Mouse (Mus musculus) liver, embryonic 14.5 days (tissue): ENCODE results near the gene Sgsh. TPM values are rescaled to one million over a fixed set of nuclear protein-coding genes. Genes with fewer than 3 reads are reported as not detected.

Experiments
- ATAC-seq: fragments of 200-750 bp; cut with Nextera tagmentation; 2 replicates; pipeline ENCODE4 v1.8.0; 2017; ENCODE audit warnings: moderate number of reproducible peaks, mild to moderate bottlenecking, moderate library complexity; ENCODE audit not compliant: insufficient read depth
- DNase-seq, 3 experiments: peaks; one replicate each; pipeline ENCODE4 v3.0.0-alpha.2; 2012 to 2013; ENCODE audit warnings: low read depth in 3 of 3, low spot score in 3 of 3
- H3K27ac ChIP-seq: fragments of 300-500 bp; sonication (generic); 2 replicates; pipeline ENCODE4 v1.5.1; 2014; ENCODE audit warnings: moderate library complexity, mild to moderate bottlenecking, control low read depth, inconsistent platforms
- H3K27me3 ChIP-seq: fragments of 300-500 bp; sonication (generic); 2 replicates; pipeline ENCODE4 v1.6.1; 2014; ENCODE audit warnings: mild to moderate bottlenecking, low read length, moderate library complexity; ENCODE audit not compliant: control insufficient read depth, insufficient read depth
- H3K36me3 ChIP-seq: fragments of 300-500 bp; sonication (generic); replicated peaks from 2 replicates; pipeline ENCODE4 v1.6.1; 2014; ENCODE audit warnings: low read depth; ENCODE audit not compliant: control insufficient read depth, insufficient read depth
- H3K4me1 ChIP-seq, 2 experiments: fragments of 200-500 bp in 1 of 2; fragments of 300-500 bp in 1 of 2; sonication (generic) in 1 of 2; replicated peaks; 2 replicates each; pipeline ENCODE4 v1.6.1; 2012 to 2014; ENCODE audit warnings: antibody characterized with exemption in 1 of 2, inconsistent platforms in 1 of 2, low read length in 1 of 2; ENCODE audit not compliant: control insufficient read depth in 2 of 2, insufficient read depth in 2 of 2
- H3K4me2 ChIP-seq: fragments of 300-500 bp; sonication (generic); 2 replicates; pipeline ENCODE4 v1.6.1; 2014; ENCODE audit warnings: low read depth, mild to moderate bottlenecking, control low read depth, moderate library complexity
- H3K4me3 ChIP-seq, 2 experiments: fragments of 200-500 bp in 1 of 2; fragments of 300-500 bp in 1 of 2; sonication (generic) in 1 of 2; 2 replicates each; pipeline ENCODE4 v1.5.1; 2012 to 2014; ENCODE audit warnings: low read depth in 2 of 2, low read length in 2 of 2, mild to moderate bottlenecking in 2 of 2, control low read depth in 1 of 2, inconsistent platforms in 1 of 2, moderate library complexity in 1 of 2; ENCODE audit not compliant: insufficient read depth in 1 of 2
- H3K9ac ChIP-seq: fragments of 300-500 bp; sonication (generic); replicated peaks from 2 replicates; pipeline ENCODE4 v1.6.1; 2014; ENCODE audit warnings: mild to moderate bottlenecking, control low read depth, moderate library complexity
- H3K9me3 ChIP-seq: fragments of 300-500 bp; sonication (generic); 2 replicates; pipeline ENCODE4 v1.6.1; 2016; ENCODE audit warnings: low read length, mixed read lengths; ENCODE audit not compliant: control insufficient read depth
- CTCF ChIP-seq: IDR thresholded peaks from 2 replicates; pipeline ENCODE4 v1.5.1; 2016; ENCODE audit warnings: antibody characterized with exemption, low read depth, control low read depth
- EP300 ChIP-seq: IDR thresholded peaks from 2 replicates; pipeline ENCODE4 v1.6.1; 2016; ENCODE audit warnings: antibody characterized with exemption, low read depth
- WGBS: fragments of 180-500 bp; shearing (Covaris S2); extraction: QIAGEN DNeasy Blood & Tissue Kit; methylation state at CpG from one replicate; pipeline ENCODE4 v1.1.7; 2014; ENCODE audit not compliant: insufficient replicate concordance; 5-methylcytosine and 5-hydroxymethylcytosine counted together
- polyA plus RNA-seq, 2 experiments: library from polyadenylated mRNA; depleted of rRNA in 1 of 2; stranded (reverse) in 1 of 2; unstranded in 1 of 2; fragments of >200 nt; fragmentation: Nextera tagmentation in 1 of 2; extraction: Ambion mirVana in 1 of 2; gene quantifications; 2 replicates each; pipeline versions ENCODE4 v1.2.1 to v1.2.3; 2012 to 2014

The Sgsh gene
- polyA plus RNA-seq, 2 experiments = 1.3 to 2.2 TPM

DNA sequence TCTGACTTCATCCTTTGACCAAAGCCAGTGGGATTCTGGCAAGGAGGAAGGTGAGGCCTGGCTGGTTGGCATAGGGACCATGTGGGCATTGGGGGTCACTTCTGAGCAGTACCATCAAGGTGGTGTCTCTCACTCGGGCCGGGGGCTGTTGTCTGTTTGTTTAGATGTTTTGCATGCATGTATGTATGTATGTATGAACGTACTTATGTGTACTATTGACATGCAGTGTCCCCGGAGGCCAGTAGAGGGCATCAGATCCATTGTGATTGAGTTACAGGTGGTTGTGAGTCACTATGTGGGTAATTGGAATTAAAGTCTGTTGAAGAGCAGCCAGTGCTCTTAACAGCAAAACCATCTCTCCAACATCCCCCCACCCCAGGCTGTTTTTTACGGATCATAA lies 15.7 kb downstream of the Sgsh start:
- Histone ChIP-seq H3K4me1 (no peaks in the 10 kb centered on the region), H3K27ac (no peak overlapping the region), H3K4me3 (no peak overlapping the region), H3K4me2 (no peak overlapping the region), H3K27me3 (no peaks in the 10 kb centered on the region), H3K9me3 (no peaks in the 10 kb centered on the region), H3K36me3 (no peaks in the 10 kb centered on the region), H3K9ac (no peak overlapping the region)
- no peak for ATAC-seq
- WGBS = 5% methylated on average over 5 of the region's 5 CpGs
- TF ChIP-seq CTCF (peak; percentile 83), EP300 (no peak)
- DNase-seq = peak; percentile 36 to 56 (median 48)

DNA sequence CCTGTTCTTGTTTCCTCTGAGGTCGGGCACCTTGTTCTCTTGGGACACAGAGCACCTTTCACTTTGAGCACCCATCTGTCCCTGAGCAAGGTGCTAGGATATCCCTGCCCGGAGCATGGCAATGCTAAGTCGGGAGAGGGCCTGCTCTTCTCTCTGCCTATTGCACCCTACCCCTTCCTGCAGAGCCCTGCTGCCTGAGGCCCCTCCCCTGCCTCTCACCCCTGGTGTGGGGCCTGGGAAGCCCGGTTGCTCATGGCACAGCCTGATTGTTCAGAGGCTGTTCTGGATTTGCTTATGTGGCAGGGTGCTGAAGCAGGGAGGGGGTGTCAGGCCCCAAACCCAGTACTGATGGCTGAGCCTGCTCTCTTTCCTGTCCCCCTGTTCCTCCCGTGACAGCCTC lies 16.2 kb downstream of the Sgsh start:
- ATAC-seq (no peak), DNase-seq (no peak)
- H3K36me3 ChIP-seq = no peaks in the 10 kb centered on the region
- no peak for TF ChIP-seq EP300
- TF ChIP-seq CTCF = no peak
- H3K27ac ChIP-seq = no peak overlapping the region
- H3K27me3 ChIP-seq = no peaks in the 10 kb centered on the region
- H3K9ac ChIP-seq = no peak overlapping the region
- H3K4me3 ChIP-seq = no peak overlapping the region
- H3K4me2 ChIP-seq = no peak overlapping the region
- H3K4me1 ChIP-seq = no peaks in the 10 kb centered on the region
- no peaks in the 10 kb centered on the region for H3K9me3 ChIP-seq
- 42% methylated on average over 5 of the region's 5 CpGs for WGBS

DNA sequence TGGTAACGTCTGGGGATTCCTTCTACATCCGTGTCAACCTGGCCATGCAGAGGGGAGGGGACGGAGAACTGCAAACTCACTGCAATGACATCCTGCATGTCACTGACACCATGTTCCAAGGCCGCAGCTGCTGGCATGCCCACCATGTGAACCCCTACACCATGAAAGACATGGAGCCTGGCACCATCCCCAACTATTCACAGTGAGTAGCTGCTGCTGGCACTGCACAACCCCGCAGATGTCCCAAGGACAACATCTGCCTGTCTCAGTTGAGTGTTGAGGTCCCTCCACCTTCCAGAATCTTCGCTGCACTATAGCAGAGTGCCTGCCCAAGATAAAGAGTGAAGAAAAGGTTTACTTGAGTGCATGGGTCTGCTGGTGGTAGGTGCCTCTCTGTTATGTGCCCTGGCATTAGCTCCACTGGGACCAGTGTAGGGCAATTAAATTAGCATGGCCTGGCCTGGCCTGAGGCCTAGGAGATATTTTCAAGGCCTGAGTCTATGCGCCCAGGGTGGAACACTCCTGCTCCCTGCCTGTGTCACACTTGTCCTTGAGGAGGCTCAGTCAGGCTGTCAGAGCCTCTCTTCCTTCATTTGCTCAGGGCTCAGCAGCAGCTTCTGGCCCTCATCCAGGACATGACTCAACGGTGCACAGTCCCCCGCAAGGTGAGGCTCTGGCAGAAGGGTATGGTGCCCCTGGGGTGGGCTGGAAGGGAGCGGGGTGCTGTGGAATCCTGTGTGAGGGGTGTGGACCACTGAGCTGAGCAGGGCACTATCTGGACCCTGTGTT lies 16.9 kb downstream of the Sgsh start:
- 64% methylated on average over 10 of the region's 10 CpGs for WGBS
- H3K27me3 ChIP-seq = no peaks in the 10 kb centered on the region
- H3K27ac ChIP-seq = no peak overlapping the region
- no peak overlapping the region for H3K4me2 ChIP-seq
- ATAC-seq (no peak), DNase-seq (no peak)
- no peaks in the 10 kb centered on the region for H3K4me1 ChIP-seq
- TF ChIP-seq EP300 (no peak), CTCF (no peak)
- no peaks in the 10 kb centered on the region for H3K36me3 ChIP-seq
- H3K9me3 ChIP-seq = no peaks in the 10 kb centered on the region
- H3K4me3 ChIP-seq = no peak overlapping the region
- no peak overlapping the region for H3K9ac ChIP-seq

DNA sequence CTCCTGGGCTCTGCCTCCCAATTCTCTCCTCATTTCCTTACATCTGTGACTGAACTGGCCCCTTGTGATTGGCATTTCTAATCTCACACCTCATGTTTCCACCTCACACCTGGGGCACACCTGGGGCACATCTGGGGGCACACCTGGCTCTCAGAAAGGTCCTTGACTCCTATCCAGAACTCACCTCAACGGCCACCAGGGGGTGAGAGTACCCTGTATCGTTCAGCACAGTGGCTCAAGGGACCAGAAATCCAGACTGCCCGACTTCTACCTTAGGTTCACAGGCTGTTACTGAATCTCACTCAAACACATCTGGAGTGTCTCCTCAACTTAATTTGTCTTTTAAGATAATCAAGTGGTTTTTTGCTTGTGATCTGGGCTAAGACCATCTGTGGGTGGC lies 23.4 kb downstream of the Sgsh start:
- no peaks in the 10 kb centered on the region for H3K36me3 ChIP-seq
- H3K9me3 ChIP-seq = no peaks in the 10 kb centered on the region
- H3K27ac ChIP-seq = no peak overlapping the region
- no peaks in the 10 kb centered on the region; the same call in 1 of the 2 replicates for H3K27me3 ChIP-seq
- H3K4me3 ChIP-seq = no peak overlapping the region
- H3K9ac ChIP-seq = no peak overlapping the region
- 0 out of 2 replicates have a peak, but pooled peaks have one; percentile 18 for TF ChIP-seq CTCF
- TF ChIP-seq EP300 = no peak
- 32% methylated on average over 3 of the region's 3 CpGs for WGBS
- H3K4me1 ChIP-seq = no peaks in the 10 kb centered on the region
- no peak overlapping the region for H3K4me2 ChIP-seq
- no peak for ATAC-seq
- DNase-seq = no peak

DNA sequence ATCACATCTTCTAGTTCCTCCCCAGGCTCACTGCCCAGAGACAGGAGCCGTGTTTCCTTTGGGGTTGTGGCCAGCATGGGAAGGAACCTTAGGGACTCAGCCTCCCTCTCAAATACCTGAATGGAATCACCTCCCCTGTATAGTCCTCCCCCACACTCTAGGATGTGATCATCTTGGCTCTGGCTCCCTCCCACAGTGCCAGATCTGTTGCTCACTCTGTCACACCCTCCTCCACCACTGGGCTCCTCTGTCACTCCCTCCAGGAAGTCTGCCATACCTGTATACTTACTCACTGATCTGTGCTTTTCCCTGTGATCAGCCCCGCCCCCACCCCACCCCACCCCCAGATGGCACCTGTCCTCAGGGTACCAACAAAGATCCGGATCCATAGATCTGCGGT lies 24.7 kb downstream of the Sgsh start:
- TF ChIP-seq EP300 = no peak
- ATAC-seq (no peak), DNase-seq (no peak)
- Histone ChIP-seq H3K9me3 (no peaks in the 10 kb centered on the region), H3K9ac (no peak overlapping the region), H3K4me1 (no peaks in the 10 kb centered on the region), H3K27me3 (no peaks in the 10 kb centered on the region; the same call in 1 of the 2 replicates), H3K27ac (no peak overlapping the region), H3K36me3 (no peaks in the 10 kb centered on the region), H3K4me2 (no peak overlapping the region), H3K4me3 (no peak overlapping the region)
- WGBS = 43% methylated on average over 4 of the region's 4 CpGs
